Mouse (Mus musculus) cerebral cortex, adult 2 months (tissue): Measurements from ENCODE around the gene Vps33b.

Source experiments
- WGBS: fragments of 180-500 bp; shearing (Covaris S2); methylation state at CpG from one replicate; pipeline ENCODE4 v1.1.7; 2018; 5-methylcytosine and 5-hydroxymethylcytosine counted together

Vps33b gene

GRCm38 (mm10) chr7:80319846-80320496, 50.5 kb downstream of the Vps33b start:
- WGBS: 80% methylated on average over 19 of the region's 19 CpGs

GRCm38 (mm10) chr7:80323336-80323735, 53.9 kb downstream of the Vps33b start:
- WGBS: 19% methylated on average over 8 of the region's 8 CpGs

- under 1% methylated on average over 37 of the region's 38 CpGs for WGBS
Observed at GRCm38 (mm10) chr7:80324043-80324815, 54.8 kb downstream of the Vps33b start, which contains the start of gene Rccd1. Rccd1 (minus strand) TSS chr7:80324454.

GRCm38 (mm10) chr7:80324816-80325119, 55.3 kb downstream of the Vps33b start:
- WGBS: 35% methylated on average over 3 of the region's 5 CpGs

GRCm38 (mm10) chr7:80325292-80325868, 55.9 kb downstream of the Vps33b start:
- 77% methylated on average over 16 of the region's 16 CpGs for WGBS

- 96% methylated on average over 19 of the region's 19 CpGs for WGBS
Observed at GRCm38 (mm10) chr7:80326076-80326475, 56.6 kb downstream of the Vps33b start.

GRCm38 (mm10) chr7:80330278-80330677, 60.8 kb downstream of the Vps33b start:
- WGBS: 70% methylated on average over 8 of the region's 8 CpGs

GRCm38 (mm10) chr7:80331433-80331832, 62.0 kb downstream of the Vps33b start:
- WGBS: 86% methylated on average over 19 of the region's 19 CpGs

GRCm38 (mm10) chr7:80334848-80335247, 65.4 kb downstream of the Vps33b start:
- WGBS: 88% methylated on average over 4 of the region's 4 CpGs

- WGBS: 76% methylated on average over 3 of the region's 3 CpGs
Observed at GRCm38 (mm10) chr7:80336932-80337331, 67.5 kb downstream of the Vps33b start.

- 2% methylated on average over 17 of the region's 17 CpGs for WGBS
Observed at GRCm38 (mm10) chr7:80339371-80339770, 69.9 kb downstream of the Vps33b start.

GRCm38 (mm10) chr7:80339793-80340628, 70.6 kb downstream of the Vps33b start:
- WGBS: under 1% methylated on average over 45 of the region's 45 CpGs

GRCm38 (mm10) chr7:80340793-80341192, 71.3 kb downstream of the Vps33b start, which contains the start of gene Unc45a:
Unc45a (minus strand) TSS chr7:80341005.
- 2% methylated on average over 11 of the region's 11 CpGs for WGBS
